Mouse (Mus musculus): Measurements from ENCODE around the gene Ppp1r37.
A peak's percentile ranks its signal among the peaks of the same experiment; 100 is the strongest.

Ppp1r37 gene

DNA sequence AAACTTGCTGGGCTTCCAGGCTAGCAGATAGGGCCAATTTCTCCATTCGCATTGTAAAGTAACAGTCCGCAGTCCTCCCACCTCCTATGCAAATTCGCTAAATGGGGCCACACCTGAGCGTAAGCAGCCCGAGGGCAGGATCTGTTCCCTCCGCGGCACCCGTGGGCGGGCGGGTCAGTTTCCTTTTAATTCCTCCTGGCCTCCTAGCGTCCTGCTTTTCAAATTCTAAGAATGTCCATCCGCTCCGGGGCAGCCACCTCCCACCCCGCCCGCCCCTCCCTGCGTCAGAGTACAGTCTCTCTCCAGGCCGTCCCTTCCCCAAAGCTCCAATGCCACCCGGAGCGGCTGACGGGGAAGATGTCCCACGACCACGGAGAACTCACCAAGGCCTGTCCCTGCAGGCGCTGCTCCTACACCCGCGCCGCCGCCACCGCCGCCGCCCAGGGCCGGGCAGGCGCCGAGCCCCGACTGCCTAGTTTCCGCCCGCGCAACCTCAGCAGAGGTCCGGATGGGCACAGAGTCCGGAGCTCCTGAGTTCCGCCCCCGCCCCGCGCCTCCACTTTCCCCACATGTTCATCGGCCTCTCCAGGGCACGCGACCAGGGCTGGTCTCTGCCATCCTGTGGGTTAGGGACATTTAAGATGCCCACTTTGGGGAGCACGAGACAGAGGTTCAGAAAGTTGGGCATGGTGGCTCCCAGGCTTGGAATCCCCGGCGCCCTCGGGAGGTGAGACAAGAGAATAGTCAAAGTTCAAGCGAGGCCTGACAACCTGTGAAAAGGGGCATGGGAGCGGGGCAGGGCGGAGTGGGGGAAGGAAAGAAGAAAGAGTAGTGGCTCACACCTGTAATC, 10.3 kb upstream of the Ppp1r37 start:
- peak; percentile 88 for DNase-seq (ENCODE audit: low spot score in 2 of 2)

DNA sequence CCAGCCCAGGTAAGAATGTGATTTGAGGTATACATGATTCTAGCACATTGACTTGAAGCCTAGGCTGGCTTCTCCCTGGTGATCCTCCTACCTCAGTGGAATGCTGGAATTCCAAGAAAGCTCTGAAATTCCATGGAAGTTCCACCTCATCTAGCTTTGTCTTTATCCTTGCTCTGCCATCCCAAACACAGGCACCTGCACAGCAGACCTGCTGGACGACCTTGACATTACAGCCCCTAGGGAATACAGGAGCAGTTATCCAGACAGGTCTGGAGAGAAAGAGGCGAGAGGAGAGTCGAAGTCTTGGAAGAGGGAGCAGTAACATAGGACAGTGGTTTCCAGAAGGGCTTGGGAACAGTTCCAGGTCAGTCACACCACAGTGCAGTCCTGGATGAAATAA, 6.8 kb upstream of the Ppp1r37 start:
- no peak for DNase-seq (ENCODE audit: low spot score in 2 of 2)

DNA sequence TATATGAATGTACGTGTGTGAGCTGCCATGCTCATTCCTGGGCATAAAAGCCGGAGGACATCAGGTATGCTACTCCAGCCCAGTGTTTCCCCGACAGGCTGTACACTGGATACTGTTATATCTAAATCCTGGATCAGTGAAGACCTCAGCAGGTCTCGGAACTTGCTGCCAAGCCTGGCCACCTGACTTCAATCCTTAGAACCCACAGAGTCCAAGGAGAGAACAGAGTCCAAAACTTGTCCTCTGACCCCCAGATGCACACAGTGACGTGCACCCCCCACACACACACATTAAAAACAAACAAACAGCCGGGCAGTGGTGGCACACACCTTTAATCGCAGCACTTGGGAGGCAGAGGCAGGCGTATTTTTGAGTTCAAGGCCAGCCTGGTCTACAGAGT, 4.5 kb upstream of the Ppp1r37 start:
- no peak for DNase-seq (ENCODE audit: low spot score in 2 of 2)

DNA sequence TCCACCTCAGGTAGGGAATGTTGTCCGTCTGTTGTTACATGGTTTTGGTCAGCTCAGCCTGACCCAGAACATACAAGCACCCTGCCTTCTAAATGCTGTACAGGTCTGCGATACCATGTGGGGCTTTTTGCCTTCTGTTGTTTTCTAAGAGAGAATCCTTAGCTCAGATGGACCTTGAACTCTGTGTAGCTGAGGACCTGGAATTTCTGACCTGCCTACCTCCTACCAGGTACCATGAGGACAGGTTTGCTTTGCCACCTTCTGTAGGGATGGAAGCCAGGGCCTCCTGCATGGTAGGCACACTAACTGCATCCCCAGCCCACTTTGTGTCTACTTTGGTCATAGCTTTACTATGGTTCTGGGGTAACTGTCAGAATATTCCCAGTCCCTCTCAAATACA, 2.9 kb upstream of the Ppp1r37 start:
- no peak for DNase-seq (ENCODE audit: low spot score in 2 of 2)

DNA sequence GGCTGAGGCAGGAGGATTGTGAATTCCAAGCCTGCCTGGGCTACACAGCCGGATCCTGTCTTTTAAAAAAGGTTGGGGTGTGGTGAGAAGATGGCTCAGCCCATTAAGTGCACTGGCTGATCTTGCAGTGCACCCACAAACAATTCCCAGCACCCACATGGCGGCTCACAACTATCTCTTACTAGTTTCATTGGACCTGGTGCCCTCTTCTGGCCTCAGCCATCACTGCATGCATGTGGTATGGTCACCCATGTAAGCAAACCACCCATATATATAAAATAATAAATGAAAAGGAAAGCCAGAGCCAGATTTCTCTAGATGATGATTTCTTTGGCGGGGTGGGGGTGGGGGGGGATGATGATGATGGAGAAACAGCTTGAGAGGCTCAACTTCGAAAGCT, 1.6 kb upstream of the Ppp1r37 start:
- peak; percentile 34 to 56 for DNase-seq (ENCODE audit: low spot score in 2 of 2)

DNA sequence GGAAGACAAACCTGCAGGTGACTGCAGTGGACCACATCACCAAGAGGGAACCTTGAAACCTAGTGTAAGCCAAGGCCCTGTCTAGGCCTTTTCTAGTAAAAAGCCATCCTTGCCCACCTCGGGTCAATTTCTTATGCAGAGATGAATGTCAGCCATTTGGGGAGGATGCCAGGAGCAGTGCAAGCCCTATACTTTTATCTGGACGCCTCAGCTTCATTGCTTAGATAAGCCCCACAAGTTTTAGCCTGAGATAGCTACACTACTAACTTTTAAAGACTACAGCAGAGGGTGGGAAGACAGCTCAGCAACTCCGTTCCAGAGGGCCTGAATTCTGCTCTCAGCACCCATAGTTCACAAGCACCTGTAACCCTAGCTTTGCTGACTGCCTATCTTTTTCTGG, 1.0 kb upstream of the Ppp1r37 start:
- DNase-seq (ENCODE audit: low spot score in 2 of 2), result peak in 1 of 2 experiments; percentile 65

DNA sequence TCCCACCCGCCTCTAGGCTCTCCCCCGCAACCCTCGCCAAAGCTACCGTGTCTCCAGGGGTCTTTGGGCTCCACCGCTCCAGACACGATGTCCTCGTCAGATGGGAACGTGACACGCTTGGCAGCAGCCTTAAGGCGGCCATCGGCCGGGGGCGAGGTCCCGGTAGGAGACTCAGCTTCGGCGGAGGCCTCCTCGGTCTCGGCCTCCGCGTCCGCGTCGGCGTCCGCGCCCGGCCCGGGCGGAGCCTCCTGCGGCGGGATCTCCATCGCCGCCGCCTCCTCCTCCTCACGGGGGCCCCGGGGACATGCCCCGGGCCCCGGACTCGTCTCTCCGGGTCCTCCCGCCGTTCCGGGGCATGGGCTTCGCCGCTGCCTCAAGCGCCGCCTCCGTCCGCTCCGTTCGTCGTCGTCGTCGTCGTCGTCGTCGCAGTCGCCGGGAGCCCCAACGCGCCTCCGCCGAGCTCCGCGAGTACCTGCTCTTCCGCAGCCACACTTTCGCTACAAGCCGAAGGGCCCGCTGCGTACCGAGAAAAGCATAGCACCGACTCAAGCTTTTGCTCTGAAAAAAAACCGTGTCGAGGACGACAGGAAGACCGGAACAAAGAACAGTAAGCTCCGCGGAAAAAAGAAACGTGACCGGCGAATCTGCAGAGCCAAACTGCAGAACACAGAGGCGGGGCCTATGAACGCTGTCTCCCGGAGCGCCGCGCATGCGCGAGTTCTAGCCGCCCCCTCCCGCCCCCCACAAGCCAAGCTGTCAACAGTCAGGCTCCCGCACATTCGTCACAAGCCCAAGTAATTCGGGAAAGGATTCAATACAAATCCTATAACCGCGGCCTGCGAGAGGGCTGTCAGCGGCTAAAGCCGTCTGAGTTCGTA, 872 bp downstream of the Ppp1r37 start:
- DNase-seq (ENCODE audit: low spot score in 2 of 2), result peak; percentile 93 to 96

DNA sequence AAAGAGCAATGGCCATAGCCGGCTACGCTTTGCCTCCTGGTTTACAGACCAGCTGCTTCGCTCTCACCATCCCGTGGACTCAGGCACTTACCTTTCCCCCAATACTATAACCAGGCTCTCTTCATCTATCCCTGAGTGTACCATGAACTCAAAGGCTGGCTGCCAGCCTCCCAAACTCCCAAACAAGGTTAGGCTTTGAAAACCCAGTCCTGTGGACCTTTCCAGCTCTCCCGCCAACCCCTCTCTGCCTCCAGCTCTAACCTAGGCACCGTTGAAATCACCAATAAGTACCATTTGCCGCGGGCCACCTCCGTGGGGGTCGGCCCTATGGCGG, 1.5 kb downstream of the Ppp1r37 start:
- no peak for DNase-seq (ENCODE audit: low spot score in 2 of 2)

DNA sequence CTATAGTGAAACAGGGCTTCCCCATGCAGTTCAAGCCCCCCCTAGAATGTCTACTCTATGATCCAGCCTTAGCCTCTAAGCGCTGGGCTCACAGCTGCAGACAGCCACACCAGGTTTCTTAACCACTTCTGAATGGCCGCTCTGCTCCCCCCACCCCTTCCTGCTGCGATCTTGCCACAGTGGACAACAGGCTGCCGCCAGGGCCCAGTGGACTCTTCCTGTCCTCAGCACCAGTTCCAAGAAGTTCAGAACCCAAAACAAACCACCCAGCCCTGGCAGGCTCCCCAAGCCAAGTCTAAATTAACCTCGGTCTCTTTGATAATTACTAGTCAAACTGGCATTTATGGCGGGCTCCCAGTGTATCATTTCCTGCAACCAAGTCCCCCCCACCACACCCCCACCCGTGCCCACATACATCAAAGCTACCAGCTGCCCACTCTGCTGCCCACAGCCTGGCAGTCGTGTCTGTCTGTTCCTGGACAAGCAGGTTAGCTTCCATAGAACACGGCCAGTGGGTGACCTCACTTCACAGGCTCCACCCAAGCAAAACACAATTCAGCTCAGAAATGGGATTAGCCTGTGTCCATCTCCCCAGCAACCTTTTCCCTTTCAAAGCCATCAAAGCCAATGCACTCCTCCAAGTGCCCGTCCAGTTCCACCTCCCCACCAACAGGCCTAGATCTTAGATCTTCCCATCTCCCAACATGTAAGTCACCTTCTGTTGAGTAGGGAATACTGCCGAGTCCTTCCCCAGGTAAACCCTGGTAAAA, 2.2 kb downstream of the Ppp1r37 start:
- peak; percentile 34 to 49 for DNase-seq (ENCODE audit: low spot score in 2 of 2)

DNA sequence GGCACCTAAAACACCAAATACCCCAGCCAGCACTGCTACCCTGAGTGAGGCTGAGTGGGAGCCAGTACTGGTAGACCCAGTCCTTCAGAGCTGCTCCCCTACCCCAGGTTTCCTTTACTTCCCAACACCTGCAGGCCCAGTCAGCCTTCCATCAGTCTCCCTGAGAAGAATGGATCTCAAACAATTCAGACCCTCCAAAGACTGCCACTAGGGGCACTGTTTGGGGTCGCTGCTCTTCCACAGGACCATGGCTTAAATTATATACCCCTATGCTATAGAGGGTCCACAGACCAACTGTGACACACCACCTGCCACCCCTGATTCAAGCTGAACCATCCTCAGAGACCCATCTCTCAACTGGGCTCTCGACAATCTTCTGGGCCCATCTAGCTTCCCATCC, 3.9 kb downstream of the Ppp1r37 start:
- DNase-seq (ENCODE audit: low spot score in 2 of 2), result peak in 1 of 2 experiments; percentile 62

DNA sequence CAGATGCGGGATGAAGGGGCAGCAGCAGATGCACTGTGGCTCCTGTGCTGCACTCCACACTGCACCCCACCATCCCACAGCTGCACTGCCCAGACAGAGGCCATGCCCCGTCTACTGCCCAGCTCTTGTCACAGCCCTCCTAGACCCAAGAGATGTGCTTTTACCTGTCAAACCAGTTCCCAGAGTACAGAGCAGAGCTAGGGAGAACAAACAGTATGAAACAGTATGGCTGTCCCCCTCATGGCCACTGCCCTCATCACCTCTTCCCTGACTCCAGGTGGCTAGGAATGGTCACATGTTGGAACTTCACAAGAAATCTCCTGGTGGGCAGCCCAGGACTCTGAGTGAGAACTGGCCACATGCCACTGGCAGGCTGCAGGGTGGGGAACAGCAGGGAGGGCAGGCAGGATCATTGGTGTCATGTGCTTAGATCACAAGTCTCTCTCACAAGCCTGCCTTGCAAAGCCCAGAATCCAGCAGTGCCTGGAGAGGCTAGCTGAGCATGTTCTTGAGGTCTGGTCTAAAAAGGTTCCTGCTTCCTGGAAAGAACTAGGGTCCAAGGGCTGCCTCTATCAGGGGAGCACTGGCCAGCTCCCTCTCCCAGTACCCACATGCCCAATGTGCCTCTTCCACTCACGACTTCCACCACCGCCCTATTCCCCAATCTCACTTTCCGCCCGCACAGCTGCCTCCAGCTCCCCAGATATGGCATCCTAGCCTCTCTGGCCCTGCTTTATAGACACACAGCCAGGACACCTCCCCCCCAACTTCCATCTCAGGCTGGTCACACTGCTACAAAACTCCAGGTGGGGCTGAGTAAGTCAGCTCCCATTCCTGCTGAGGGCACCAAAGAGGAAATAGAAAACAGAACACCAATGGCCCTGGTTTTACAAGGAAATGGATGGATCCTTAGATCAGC, 4.6 kb downstream of the Ppp1r37 start:
- DNase-seq (ENCODE audit: low spot score in 2 of 2), result peak in 1 of 2 experiments; percentile 43

DNA sequence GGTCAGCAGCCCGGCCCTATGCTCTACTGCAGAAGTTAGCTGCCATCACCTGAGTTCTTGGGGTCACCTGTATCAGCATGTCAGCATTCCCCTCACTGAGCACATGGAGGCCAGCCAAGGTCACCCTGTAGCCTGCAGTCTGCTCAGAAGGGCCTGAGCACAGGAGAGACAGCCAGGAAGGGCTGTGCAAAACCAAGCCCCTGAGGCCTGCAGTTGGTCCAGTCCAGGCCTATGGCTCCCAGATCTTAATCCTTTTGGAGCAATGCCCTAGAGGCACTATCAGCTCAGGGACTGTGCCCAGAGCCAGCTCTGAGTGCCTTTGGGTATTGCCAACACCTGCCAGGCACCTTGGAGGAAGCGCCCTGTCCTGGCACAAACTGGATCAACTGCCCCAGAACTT, 5.8 kb downstream of the Ppp1r37 start:
- no peak for DNase-seq (ENCODE audit: low spot score in 2 of 2)

DNA sequence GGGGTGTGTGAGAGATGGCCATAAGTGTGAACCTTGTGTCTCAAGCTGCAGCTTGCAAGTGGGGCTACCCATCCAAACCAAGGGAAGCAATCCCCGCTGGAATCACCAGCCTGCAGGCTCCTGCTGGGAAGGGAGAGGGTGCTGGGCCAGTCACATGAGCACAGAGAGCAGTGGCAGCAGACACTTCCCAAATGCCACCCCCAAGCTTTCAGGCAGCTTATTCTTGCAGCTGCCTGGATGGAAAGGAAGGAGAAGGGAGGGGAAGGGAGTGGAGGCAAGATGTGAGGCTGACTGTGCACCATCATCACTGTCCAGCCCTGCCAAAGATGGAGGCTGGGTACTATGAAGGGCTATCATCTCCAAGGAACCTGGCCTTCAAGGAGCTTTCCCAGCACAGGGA, 8.7 kb downstream of the Ppp1r37 start:
- no peak for DNase-seq (ENCODE audit: low spot score in 2 of 2)

DNA sequence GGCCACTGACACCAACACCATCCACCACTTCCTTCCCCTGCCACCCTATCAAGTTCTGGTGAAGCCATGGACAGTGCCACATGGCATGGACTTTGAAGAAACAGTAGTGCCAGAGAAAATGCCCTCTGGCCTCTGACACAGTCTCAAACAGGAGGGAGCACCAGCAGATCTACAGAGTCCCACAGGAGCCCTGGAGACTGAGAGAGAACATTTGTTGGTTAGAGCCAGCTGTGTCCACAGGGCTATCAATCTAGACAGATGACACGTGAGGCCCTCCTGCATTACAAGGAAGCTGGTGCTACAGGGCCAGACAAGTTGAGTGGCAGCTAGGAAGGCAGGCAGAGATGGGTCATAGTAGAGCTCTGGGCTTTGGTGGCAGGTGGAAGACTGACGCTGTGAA, 10.4 kb downstream of the Ppp1r37 start:
- no peak for DNase-seq (ENCODE audit: low spot score in 2 of 2)

DNA sequence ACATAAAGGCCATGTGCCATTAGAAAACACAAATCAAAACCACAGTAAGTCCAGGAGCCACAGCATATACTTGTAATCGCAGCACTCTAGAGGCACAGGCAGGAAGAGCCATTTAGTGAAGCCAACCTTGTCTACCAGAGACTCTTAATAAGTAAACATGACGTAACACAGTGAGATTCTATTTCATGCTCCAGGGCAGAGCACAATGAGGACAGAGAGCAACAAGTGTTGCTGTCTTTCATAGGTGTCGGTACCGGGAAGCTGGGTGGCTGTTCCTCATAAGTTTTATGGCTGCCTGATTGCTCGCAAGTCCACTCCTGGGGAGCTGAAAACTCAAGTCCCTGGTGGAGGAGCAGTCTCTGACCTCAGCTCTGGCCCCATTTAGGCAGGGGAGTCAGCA, 11.2 kb downstream of the Ppp1r37 start:
- no peak for DNase-seq (ENCODE audit: low spot score in 2 of 2)

DNA sequence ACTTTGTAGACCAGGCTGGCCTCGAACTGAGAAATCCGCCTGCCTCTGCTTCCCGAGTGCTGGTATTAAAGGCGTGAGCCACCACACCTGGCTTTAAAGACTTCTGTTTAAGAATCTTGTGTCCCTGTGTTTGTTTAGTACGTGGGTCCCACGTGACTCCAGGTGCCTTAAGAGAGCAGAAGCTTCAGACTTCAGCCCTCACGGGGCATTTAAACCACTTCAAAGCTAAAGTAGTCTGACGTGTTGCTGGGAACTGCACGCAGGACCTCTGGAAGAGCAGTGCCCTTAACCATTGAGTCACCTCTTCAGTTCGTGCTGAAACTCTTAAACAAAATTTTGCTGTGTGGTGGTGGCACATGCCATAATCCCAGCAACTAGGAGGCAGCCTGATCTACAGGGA, 13.5 kb downstream of the Ppp1r37 start:
- no peak for DNase-seq (ENCODE audit: low spot score in 2 of 2)

DNA sequence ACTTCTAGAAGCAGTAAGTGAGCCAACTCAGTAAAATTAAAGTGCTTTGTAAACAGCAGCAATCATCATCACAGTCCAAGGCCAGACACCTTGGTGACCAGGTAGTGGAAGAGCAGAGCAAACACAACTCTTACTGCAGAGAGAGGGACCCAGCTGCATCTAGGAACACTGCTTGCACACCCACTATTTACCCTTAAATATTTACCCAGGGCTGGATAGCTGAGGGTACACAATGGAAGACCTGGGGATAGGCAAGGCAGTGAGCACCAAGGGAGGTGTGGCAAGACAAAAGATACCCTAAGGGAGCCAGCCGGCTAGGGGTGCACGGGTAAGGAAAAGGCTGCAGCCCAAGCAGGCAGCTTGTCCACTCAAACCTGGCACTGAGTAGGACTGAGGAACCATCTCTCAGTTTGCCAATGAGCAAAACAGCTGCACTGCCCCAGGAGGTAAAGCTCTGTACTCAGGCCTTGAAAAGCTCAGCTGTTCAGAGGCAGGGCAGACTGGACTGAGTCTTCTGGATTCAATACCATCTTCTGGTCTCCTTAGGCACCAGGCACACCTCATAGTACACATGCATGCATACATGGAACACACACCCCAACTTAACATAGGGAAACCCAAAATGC, 15.4 kb downstream of the Ppp1r37 start:
- DNase-seq (ENCODE audit: low spot score in 2 of 2), result no peak

DNA sequence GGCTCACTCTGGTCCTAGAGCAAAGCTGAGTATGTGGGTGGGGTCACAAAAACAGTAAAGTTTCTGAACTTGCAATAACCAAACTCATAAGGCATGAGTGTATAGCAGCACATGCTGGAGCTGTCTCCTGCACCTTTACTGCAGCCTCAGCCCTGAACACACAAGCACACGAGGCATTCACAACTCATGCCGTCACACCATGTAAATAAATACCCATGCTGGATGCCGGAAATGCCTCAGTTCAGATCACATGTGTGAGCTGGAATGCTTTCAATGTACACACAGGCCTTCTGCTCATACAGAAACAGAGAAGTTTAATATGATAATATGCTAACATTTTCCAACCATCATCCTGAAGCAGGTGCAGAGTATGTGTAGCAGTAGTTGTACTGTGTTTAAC, 16.9 kb downstream of the Ppp1r37 start:
- no peak for DNase-seq (ENCODE audit: low spot score in 2 of 2)

DNA sequence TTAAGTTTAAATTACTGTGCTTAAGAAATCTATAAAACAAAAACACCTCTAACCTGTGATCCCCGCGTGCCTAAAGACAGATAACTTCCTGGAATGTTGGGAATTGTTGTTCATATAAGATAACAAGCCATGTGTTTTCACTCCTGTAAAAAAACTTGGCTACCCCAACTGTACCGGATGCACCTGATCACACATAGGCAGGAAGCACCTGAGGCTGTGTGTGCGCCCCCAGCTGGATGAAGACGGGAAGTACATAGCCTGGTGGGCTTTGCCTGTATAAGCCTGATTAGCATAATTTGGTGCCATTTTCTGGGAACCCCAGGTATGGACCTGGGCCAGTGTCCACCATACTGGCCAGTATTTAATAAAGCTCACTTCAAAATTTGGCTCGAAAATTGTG, 19.3 kb downstream of the Ppp1r37 start:
- peak in 1 of 2 experiments; percentile 60 for DNase-seq (ENCODE audit: low spot score in 2 of 2)

DNA sequence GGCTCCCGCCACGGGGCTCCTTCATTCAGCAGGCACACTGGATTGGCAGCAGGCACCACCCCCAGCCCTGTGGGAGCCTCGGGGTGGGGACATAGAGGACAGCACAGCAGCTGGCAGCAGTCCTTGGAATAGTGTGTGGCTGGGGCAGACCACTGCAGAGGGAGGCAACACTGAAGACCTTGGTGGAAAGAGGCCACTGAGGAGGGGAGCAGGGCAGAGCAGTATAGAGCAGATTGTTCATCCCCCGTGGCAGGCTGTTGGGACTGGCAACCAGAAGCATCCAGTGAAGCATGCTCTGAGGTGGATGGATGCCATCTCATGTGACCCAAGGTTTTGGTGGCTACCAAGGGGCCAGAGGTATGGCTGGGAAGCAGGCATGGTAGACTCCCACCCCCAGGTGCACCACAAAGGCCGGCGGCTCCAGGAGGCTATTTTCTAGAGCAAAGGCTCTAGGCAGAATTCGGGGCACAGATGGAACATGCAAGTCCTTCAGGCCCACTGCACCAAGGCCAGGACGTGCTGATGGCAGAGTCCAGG, 20.7 kb downstream of the Ppp1r37 start:
- DNase-seq (ENCODE audit: low spot score in 2 of 2), result no peak

Data from spleen, postnatal 10 days (tissue).